Mouse (Mus musculus) ovary, postnatal 14 days (tissue): ENCODE results near the gene Bex2.
"Not testable (repeated sequence)": the region's sequence is repeated elsewhere in the genome, so short reads cannot be mapped to it uniquely, and the experiment has no call there.

Source experiments
- DNase-seq: peaks from one replicate; pipeline ENCODE4 v3.0.0; 2022; ENCODE audit warnings: low spot score

The Bex2 gene

DNA sequence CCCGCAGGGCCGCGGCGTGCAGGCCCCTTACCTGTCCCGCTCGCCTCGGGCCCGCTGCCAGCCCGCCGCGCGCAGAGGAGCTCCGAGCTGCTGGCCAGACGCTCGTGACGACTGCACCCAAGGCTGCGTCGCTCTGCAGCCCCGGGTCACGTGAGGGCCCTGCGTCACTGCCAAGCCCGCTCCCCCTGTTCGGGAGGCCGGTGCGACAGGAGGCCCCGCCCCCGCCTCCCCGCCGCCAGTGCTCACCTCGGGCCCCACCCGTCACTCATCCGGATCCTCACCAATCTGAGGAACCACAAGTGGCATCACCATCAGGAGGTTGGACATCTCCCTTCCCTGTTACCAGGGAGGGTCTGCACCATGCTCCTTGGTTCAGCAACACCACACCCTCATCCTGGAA lies at the start of gene Bex2:
Gene Bex2 (minus strand): TSS at position 217 of the 400 bp plus-strand sequence.
- DNase-seq, result not testable (repeated sequence)

- DNase-seq, result peak; percentile 1
These were observed 47.5 kb upstream of the Bex2 start for GRCm38 (mm10) chrX:136115419-136115961.

GRCm38 (mm10) chrX:136115015-136115414 lies 47.0 kb upstream of the Bex2 start:
- no peak for DNase-seq

- DNase-seq, result no peak
These were observed 39.9 kb upstream of the Bex2 start for GRCm38 (mm10) chrX:136107942-136108341.

GRCm38 (mm10) chrX:136104724-136105088 lies 36.7 kb upstream of the Bex2 start:
- DNase-seq, result no peak

DNA sequence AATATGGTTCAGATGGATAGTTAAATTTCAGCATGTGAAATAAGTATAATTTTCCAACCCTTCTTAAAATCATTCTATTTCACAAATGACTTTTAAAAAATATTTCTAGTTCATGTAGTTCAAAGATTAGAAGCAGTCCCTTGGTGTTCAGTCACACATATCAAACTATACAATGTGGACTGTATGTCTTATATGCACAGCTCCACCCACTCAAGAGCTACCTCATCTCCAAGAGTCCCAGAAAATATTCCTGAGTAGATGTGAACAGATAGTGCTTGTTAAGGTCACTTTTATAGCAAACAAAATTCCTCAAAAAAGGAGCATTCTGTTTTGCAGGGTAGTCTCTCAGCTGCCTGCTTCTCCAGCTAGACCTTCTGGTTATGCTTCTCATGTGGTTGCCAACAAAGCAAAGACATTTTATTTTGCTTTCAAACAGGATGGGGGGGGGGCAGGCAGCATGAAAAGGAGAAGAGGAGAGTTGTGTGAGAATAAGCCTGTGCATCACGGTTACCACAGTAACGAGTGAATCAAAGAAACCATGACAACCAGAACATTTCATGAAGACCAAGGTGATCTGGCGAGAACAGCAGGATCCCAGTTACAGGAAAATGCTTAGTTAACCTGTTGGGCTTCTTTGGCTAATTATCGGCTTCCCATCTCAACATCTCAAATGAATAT lies 36.1 kb upstream of the Bex2 start:
- DNase-seq, result no peak

DNA sequence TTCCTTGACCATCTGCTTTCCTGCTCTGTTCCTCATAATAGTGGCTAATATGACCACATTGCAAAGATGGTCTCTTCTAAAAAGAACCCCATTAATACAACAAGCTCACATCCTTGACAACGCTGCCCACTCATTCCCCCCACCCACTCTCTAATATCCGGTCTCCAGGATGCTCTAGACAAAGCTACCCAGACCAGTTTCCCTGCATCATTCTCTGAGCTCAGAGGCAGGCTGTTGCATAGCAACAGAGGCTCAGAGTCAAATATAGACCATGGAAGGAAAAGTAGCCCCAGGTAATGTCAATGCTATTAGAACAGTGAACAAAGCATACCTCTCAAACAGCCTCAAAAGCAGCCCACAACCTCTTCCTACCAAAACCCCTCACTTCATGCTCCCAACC lies 26.4 kb upstream of the Bex2 start:
- DNase-seq, result no peak

- no peak for DNase-seq
These were observed 24.7 kb upstream of the Bex2 start for GRCm38 (mm10) chrX:136092497-136093279.

- DNase-seq, result no peak
These were observed 17.1 kb upstream of the Bex2 start, which contains the start of gene Nxf3 for GRCm38 (mm10) chrX:136085155-136085554. Nxf3 (minus strand) TSS chrX:136085255.

- DNase-seq, result not testable (repeated sequence)
These were observed 640 bp downstream of the Bex2 start for GRCm38 (mm10) chrX:136067201-136067991.

- DNase-seq, result no peak
These were observed 7.3 kb downstream of the Bex2 start for GRCm38 (mm10) chrX:136060698-136061097.

- DNase-seq, result no peak
These were observed 16.8 kb downstream of the Bex2 start for GRCm38 (mm10) chrX:136051219-136051618.

DNA sequence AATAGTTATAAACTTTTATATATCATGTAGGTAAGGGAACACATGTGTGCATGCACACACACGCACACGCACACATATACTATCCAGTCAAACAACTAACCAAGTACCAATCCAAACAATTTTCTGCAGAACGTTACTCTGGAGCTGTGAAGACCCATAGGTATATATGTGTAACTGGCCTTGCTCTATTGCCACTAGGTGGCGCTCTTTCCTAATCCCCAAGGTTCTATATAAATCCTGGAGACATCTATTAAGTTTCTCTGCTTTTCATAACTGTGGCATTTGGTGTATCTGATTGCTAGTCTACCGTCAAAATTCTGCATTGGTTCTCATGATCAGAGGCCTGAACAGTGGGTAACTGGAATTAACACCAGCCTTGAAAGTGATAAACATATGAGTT lies 20.5 kb downstream of the Bex2 start:
- peak; percentile 40 for DNase-seq

DNA sequence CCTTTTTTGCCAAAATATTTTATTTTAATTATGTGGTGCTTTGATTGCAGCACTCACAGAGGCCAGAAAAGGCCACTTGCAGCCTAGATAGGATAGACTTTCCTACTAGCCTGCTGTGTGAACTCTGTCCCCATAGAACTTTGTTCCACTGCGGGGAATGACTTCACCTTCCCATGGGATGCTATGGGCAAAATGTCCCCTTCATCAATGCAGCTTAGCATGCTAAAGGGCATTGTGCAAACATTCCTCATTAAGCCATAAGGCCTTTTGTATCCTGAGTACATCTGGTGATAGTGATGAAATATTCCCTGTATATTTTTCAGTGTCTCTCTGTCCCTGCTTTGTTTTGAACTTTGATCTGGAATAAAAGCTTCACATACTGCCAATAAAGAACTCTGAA lies 24.3 kb downstream of the Bex2 start:
- DNase-seq, result no peak

DNA sequence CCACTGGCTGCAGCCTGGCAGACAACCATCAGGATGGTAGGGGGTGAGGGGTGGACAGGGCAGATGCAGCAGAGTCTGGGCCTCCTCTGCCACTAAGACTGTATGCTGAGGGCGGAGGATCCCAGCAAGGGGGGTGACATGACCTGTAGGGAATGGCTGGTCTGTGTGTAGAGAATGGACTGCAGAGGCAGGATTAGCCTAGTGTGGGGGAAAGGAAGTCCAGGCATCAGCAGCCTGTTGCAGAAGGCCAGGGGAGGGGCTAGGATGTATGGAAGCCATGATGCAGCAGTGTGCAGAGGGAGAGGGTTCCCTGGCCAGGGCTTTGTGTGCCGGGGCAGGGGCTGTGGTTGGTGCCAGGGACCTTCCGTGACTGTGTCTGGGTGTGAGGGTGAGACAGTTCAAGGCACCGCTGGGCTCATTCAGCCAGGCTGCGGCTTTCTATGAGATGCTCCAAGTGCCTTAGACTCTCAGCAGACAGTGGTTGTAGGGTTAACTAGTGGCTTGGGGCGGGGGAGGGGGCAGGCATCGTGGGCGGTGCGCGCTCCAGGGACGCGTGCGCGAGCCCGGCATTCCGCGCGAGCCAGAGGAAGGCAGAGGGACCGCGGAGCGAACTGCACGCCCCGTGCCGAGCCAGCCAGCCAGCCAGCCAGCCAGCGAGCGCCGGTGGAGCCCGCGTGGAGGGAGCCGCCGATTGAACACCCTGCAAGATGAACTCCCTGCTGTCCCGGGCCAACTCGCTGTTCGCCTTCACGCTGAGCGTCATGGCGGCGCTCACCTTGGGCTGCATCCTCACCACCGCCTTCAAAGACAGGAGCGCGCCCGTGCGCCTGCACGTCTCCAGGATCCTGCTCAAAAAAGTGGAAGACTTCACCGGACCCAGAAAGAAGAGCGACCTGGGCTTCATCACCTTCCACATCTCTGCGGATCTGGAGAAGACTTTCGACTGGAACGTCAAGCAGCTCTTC lies 35.0 kb downstream of the Bex2 start, which contains the start of gene Arxes1:
Gene Arxes1 (plus strand): TSS at position 569 of the 965 bp plus-strand sequence.
- peak; percentile 4 for DNase-seq

GRCm38 (mm10) chrX:136030331-136030730 lies 37.7 kb downstream of the Bex2 start:
- DNase-seq, result no peak
